Mouse (Mus musculus): Measurements from ENCODE around the gene Cacna1d. TPM values are rescaled to one million over a fixed set of nuclear protein-coding genes. Genes with fewer than 3 reads are reported as not detected.

The Cacna1d gene
- polyA plus RNA-seq, 1 experiment from 2014 or later = 11.5 TPM

GRCm38 (mm10) chr14:30419458-30419857 is 71.8 kb downstream of the Cacna1d start:
- no peak for ATAC-seq (ENCODE audit: low FRiP score)
- peak overlapping the region; percentile 29 for H3K4me2 ChIP-seq

GRCm38 (mm10) chr14:30419046-30419445 is 72.2 kb downstream of the Cacna1d start:
- H3K9ac ChIP-seq (replicated peaks) = no peak overlapping the region
- no peaks in the 10 kb centered on the region for H3K36me3 ChIP-seq
- no peaks in the 10 kb centered on the region for H3K9me3 ChIP-seq (replicated peaks)
- H3K27me3 ChIP-seq (replicated peaks) = no peaks in the 10 kb centered on the region
- 46% methylated on average over 6 of the region's 6 CpGs for WGBS
- H3K4me2 ChIP-seq = peak overlapping the region; percentile 29
- no peak overlapping the region for H3K27ac ChIP-seq (replicated peaks)
- no peak for ATAC-seq (ENCODE audit: low FRiP score)
- 0 out of 2 replicates have a peak, but pooled peaks cover 3% of the 10 kb centered on the region for H3K4me1 ChIP-seq
- no peak overlapping the region for H3K4me3 ChIP-seq (replicated peaks)

More at GRCm38 (mm10) chr14:30419458-30419857, 71.8 kb downstream of the Cacna1d start:
- Histone ChIP-seq H3K9me3 (replicated peaks) (no peaks in the 10 kb centered on the region), H3K4me3 (replicated peaks) (no peak overlapping the region), H3K27me3 (replicated peaks) (no peaks in the 10 kb centered on the region), H3K36me3 (no peaks in the 10 kb centered on the region), H3K27ac (replicated peaks) (no peak overlapping the region), H3K9ac (replicated peaks) (no peak overlapping the region), H3K4me1 (0 out of 2 replicates have a peak, but pooled peaks cover 3% of the 10 kb centered on the region)
- 51% methylated on average over 7 of the region's 7 CpGs for WGBS

GRCm38 (mm10) chr14:30415830-30416229 is 75.4 kb downstream of the Cacna1d start:
- Histone ChIP-seq H3K4me1 (0 out of 2 replicates have a peak, but pooled peaks cover 3% of the 10 kb centered on the region), H3K9me3 (replicated peaks) (no peaks in the 10 kb centered on the region), H3K27ac (replicated peaks) (no peak overlapping the region), H3K4me2 (no peak overlapping the region), H3K36me3 (no peaks in the 10 kb centered on the region), H3K4me3 (replicated peaks) (no peak overlapping the region), H3K9ac (replicated peaks) (no peak overlapping the region), H3K27me3 (replicated peaks) (no peaks in the 10 kb centered on the region)
- WGBS = 89% methylated on average over 5 of the region's 5 CpGs
- no peak for ATAC-seq (ENCODE audit: low FRiP score)

DNA sequence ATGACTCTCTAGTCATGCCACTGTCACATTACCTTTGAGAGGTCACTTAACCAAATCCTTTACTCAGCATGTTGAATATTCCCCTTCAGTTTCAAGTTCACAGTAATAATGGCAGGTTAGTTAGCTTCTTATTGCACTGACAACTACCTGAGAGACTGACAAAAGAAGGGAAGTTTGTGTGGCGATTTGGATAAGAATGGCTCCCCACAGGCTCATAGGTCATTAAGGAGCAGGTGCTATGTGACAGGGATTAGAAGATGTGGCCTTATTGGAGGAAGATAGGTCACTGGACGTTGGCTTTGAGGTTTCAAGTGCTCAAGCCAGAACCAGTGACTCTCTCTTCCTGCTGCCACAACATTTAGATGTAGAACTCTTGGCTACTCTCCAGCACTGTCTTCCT is 77.1 kb downstream of the Cacna1d start:
- WGBS = 67% methylated on average over 2 of the region's 2 CpGs
- Histone ChIP-seq H3K27ac (replicated peaks) (no peak overlapping the region), H3K4me1 (no peaks in the 10 kb centered on the region), H3K27me3 (replicated peaks) (no peaks in the 10 kb centered on the region), H3K9me3 (replicated peaks) (no peaks in the 10 kb centered on the region), H3K4me2 (no peak overlapping the region), H3K4me3 (replicated peaks) (no peak overlapping the region), H3K9ac (replicated peaks) (no peak overlapping the region), H3K36me3 (no peaks in the 10 kb centered on the region)
- ATAC-seq (ENCODE audit: low FRiP score) = no peak

DNA sequence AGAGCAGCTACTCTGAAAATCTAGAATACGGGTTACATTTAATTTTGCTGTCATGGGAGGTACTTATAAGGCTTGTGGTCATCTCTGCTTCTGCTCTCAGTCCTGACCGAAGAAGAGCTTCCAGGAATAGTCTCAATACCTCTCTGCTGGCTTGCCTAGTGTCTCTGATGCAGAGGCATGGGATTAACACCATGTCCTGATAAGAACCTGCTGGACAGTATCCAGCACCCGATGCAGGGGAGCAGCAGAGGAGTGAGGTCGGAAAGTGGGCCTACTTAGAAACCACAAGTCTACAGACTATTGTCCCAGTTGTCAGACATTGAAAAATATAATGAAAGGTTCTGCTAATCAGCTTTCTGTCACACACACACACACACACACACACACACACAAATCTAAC is 81.9 kb downstream of the Cacna1d start:
- no peaks in the 10 kb centered on the region for H3K4me1 ChIP-seq
- no peaks in the 10 kb centered on the region for H3K9me3 ChIP-seq (replicated peaks)
- no peak overlapping the region for H3K4me2 ChIP-seq
- no peak overlapping the region for H3K4me3 ChIP-seq (replicated peaks)
- 91% methylated on average over 4 of the region's 4 CpGs for WGBS
- H3K9ac ChIP-seq (replicated peaks) = no peak overlapping the region
- H3K27me3 ChIP-seq (replicated peaks) = no peaks in the 10 kb centered on the region
- no peak overlapping the region for H3K27ac ChIP-seq (replicated peaks)
- no peak for ATAC-seq (ENCODE audit: low FRiP score)
- H3K36me3 ChIP-seq = no peaks in the 10 kb centered on the region

DNA sequence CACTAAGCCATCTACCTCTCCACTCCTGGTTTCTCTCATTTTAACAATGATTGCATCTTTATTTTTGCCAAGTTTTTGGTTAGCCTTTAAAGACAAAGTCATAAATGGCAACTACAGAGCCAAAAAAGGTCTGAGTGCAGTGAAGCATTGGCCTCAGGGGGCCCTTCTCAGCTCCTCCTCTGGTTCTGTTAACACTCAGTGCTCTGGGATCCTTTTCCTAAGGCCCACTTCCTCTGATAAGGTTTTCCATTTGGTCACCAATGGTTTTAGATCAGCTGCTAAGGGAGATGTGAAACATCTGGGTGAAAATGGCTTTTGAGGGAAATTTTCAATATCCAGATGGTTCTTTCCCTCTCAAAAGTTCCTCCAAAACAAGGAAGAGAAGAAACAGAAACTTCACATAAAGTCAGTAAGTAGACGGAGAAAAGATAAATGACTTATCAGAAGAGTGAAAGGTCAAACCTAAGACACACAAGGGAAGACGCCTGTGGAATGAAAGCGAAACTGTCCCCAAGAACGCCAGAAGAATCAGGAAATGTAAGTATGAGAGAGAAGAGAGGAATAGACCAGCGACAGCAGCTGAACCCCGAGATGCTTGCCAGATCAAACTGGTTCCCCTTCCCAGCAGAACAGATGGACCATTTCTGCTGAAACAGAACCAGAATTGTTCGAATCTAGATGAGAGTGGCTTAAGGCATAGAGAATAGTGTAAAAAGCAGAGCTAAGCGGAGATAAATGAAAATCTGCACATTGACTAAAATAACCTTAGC is 85.6 kb downstream of the Cacna1d start:
- Histone ChIP-seq H3K27me3 (replicated peaks) (no peaks in the 10 kb centered on the region), H3K36me3 (no peaks in the 10 kb centered on the region), H3K27ac (replicated peaks) (no peak overlapping the region), H3K9me3 (replicated peaks) (no peaks in the 10 kb centered on the region), H3K4me1 (no peaks in the 10 kb centered on the region), H3K4me3 (replicated peaks) (no peak overlapping the region), H3K9ac (replicated peaks) (no peak overlapping the region), H3K4me2 (no peak overlapping the region)
- ATAC-seq (ENCODE audit: low FRiP score) = no peak
- 88% methylated on average over 8 of the region's 8 CpGs for WGBS

DNA sequence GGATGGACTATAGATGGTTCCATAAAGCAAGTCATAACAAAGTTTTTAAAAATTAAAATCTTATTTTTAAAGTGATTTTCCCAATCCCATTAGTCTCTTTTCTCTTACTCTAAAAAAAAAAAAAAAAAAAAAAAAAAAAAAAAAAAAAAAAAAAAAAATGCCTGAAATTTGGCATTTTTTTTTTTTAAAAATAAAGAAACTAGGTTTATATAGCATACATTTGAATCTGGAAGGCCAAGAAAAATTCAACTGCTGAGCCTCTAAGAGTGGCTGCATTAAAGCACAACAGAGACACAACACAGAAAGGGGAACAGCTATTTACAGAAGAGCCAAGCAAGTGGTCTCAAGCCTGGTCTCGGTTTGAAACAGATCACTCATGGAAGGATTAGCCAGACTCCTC is 112.9 kb downstream of the Cacna1d start:
- Histone ChIP-seq H3K4me3 (replicated peaks) (no peak overlapping the region), H3K36me3 (no peaks in the 10 kb centered on the region), H3K9me3 (replicated peaks) (0 out of 2 replicates have a peak, but pooled peaks cover 5% of the 10 kb centered on the region), H3K4me2 (no peak overlapping the region), H3K27me3 (replicated peaks) (no peaks in the 10 kb centered on the region), H3K27ac (replicated peaks) (no peak overlapping the region), H3K9ac (replicated peaks) (no peak overlapping the region), H3K4me1 (no peaks in the 10 kb centered on the region)
- WGBS = 65% methylated on average over 1 of the region's 1 CpGs
- no peak for ATAC-seq (ENCODE audit: low FRiP score)

- Histone ChIP-seq H3K4me3 (replicated peaks) (no peak overlapping the region), H3K27me3 (replicated peaks) (no peaks in the 10 kb centered on the region), H3K36me3 (no peaks in the 10 kb centered on the region), H3K27ac (replicated peaks) (no peak overlapping the region), H3K4me2 (no peak overlapping the region), H3K9me3 (replicated peaks) (0 out of 2 replicates have a peak, but pooled peaks cover 5% of the 10 kb centered on the region), H3K9ac (replicated peaks) (no peak overlapping the region), H3K4me1 (no peaks in the 10 kb centered on the region)
- WGBS = 0% methylated on average over 1 of the region's 1 CpGs
- no peak for ATAC-seq (ENCODE audit: low FRiP score)
Observed at GRCm38 (mm10) chr14:30372878-30373277, 118.4 kb downstream of the Cacna1d start.

- Histone ChIP-seq H3K27ac (replicated peaks) (no peak overlapping the region), H3K4me2 (no peak overlapping the region), H3K4me1 (no peaks in the 10 kb centered on the region), H3K4me3 (replicated peaks) (no peak overlapping the region), H3K27me3 (replicated peaks) (no peaks in the 10 kb centered on the region), H3K9ac (replicated peaks) (no peak overlapping the region), H3K9me3 (replicated peaks) (0 out of 2 replicates have a peak, but pooled peaks cover 5% of the 10 kb centered on the region), H3K36me3 (no peaks in the 10 kb centered on the region)
- no peak for ATAC-seq (ENCODE audit: low FRiP score)
- 80% methylated on average over 2 of the region's 2 CpGs for WGBS
Observed at GRCm38 (mm10) chr14:30371070-30371469, 120.2 kb downstream of the Cacna1d start.

- no peak overlapping the region for H3K27ac ChIP-seq (replicated peaks)
- no peak overlapping the region for H3K9ac ChIP-seq (replicated peaks)
- H3K9me3 ChIP-seq (replicated peaks) = no peaks in the 10 kb centered on the region
- H3K4me2 ChIP-seq = no peak overlapping the region
- 88% methylated on average over 4 of the region's 4 CpGs for WGBS
- H3K36me3 ChIP-seq = no peaks in the 10 kb centered on the region
- no peaks in the 10 kb centered on the region for H3K4me1 ChIP-seq
- H3K4me3 ChIP-seq (replicated peaks) = no peak overlapping the region
- H3K27me3 ChIP-seq (replicated peaks) = no peaks in the 10 kb centered on the region
- no peak for ATAC-seq (ENCODE audit: low FRiP score)
Observed at GRCm38 (mm10) chr14:30367074-30367473, 124.2 kb downstream of the Cacna1d start.

GRCm38 (mm10) chr14:30365866-30366265 is 125.4 kb downstream of the Cacna1d start:
- Histone ChIP-seq H3K4me3 (replicated peaks) (no peak overlapping the region), H3K9me3 (replicated peaks) (no peaks in the 10 kb centered on the region), H3K4me2 (no peak overlapping the region), H3K9ac (replicated peaks) (no peak overlapping the region), H3K36me3 (no peaks in the 10 kb centered on the region), H3K4me1 (no peaks in the 10 kb centered on the region), H3K27me3 (replicated peaks) (no peaks in the 10 kb centered on the region), H3K27ac (replicated peaks) (no peak overlapping the region)
- no peak for ATAC-seq (ENCODE audit: low FRiP score)
- WGBS = 51% methylated on average over 5 of the region's 5 CpGs

DNA sequence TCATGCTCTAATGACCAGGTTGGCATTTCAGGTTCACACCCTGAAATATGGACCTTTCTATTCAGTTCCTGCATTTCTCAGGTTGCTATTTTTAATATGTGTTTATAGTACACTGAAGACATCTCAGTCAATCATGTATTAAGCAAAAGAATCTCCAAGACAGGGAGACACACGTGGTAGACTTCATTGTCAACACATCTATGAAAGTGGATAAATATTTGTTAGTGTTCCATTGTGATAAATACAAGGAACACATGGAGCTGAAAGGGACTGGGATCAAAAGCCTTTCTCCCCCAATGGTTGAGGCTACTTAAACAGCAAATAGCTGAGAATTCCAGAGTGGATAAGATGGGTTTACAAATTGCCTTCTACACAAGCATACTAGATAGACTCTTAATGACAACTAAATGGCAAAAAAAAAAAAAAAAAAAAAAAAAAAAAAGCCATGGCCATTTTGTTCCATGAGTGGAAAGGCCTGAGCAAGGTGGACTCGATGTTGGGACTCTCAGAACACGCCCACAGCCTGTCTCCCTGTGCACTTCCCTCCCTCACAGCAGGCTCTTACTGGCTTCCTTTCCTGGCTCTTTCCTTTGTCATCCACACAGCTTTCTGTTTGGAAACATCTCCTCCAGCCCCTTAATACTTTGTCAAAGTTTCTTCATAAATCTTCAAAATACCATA is 127.6 kb downstream of the Cacna1d start:
- H3K36me3 ChIP-seq = no peaks in the 10 kb centered on the region
- 71% methylated on average over 3 of the region's 3 CpGs for WGBS
- H3K27me3 ChIP-seq (replicated peaks) = no peaks in the 10 kb centered on the region
- no peak overlapping the region for H3K27ac ChIP-seq (replicated peaks)
- no peak overlapping the region for H3K4me3 ChIP-seq (replicated peaks)
- no peak for ATAC-seq (ENCODE audit: low FRiP score)
- no peaks in the 10 kb centered on the region for H3K9me3 ChIP-seq (replicated peaks)
- H3K4me2 ChIP-seq = no peak overlapping the region
- no peaks in the 10 kb centered on the region for H3K4me1 ChIP-seq
- no peak overlapping the region for H3K9ac ChIP-seq (replicated peaks)
